Mouse (Mus musculus) liver, adult 2 months (tissue): ENCODE results near the gene St3gal5.

Experiments used
- CTCF ChIP-seq: fragments of 200-500 bp; IDR thresholded peaks from 2 replicates; pipeline ENCODE4 v1.5.1; 2011; ENCODE audit warnings: low read depth, low read length, control low read depth
- POLR2A ChIP-seq: fragments of 200-500 bp; IDR thresholded peaks from 2 replicates; pipeline ENCODE4 v1.6.1; 2011; ENCODE audit warnings: low read length, control low read depth; ENCODE audit not compliant: insufficient read depth; ENCODE audit errors: extremely low read depth

DNA sequence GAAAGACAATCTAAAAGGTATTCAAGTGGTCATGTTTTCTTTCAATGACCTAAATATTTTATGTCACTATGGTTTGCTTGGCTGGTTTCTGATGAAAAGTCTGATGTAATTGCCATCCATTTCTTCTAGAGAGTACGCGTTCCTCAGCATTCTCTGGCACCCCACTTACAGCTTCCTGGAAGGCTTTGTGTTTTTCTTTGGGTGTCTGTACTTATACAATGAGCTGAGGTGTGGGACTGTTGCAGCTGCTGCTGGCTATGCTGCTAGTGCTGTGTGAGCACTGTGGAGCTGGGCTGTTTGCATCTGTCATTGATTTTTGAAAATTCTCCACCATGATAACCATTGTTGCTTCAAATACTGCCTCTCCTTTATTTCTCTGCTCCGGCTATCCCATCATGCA is 81.6 kb downstream of the St3gal5 start:
- TF ChIP-seq POLR2A (no peak), CTCF (no peak)
